Mouse (Mus musculus) heart, embryonic 16.5 days (tissue): ENCODE results near the gene Tnfrsf13b. TPM values are rescaled to one million over a fixed set of nuclear protein-coding genes. Genes with fewer than 3 reads are reported as not detected.
A peak's percentile ranks its signal among the peaks of the same experiment; 100 is the strongest.
"Not testable (repeated sequence)": the region's sequence is repeated elsewhere in the genome, so short reads cannot be mapped to it uniquely, and the experiment has no call there.

Experiments
- ATAC-seq: fragments of 200-750 bp; cut with Nextera tagmentation; replicated peaks from 2 replicates; pipeline ENCODE4 v1.8.0; 2017; ENCODE audit warnings: moderate number of reproducible peaks; ENCODE audit not compliant: insufficient read depth, low FRiP score; ENCODE audit errors: extremely low read depth
- H3K27ac ChIP-seq: fragments of 300-500 bp; sonication (generic); 2 replicates; pipeline ENCODE4 v1.5.1; 2014; ENCODE audit warnings: mild to moderate bottlenecking, low read length, control low read depth, moderate library complexity
- H3K27me3 ChIP-seq: fragments of 300-500 bp; sonication (generic); 2 replicates; pipeline ENCODE4 v1.6.1; 2014; ENCODE audit warnings: low read length, mixed read lengths; ENCODE audit not compliant: control insufficient read depth, insufficient read depth
- H3K36me3 ChIP-seq: fragments of 300-500 bp; sonication (generic); 2 replicates; pipeline ENCODE4 v1.6.1; 2014; ENCODE audit not compliant: control insufficient read depth, insufficient read depth
- H3K4me1 ChIP-seq: fragments of 300-500 bp; sonication (generic); 2 replicates; pipeline ENCODE4 v1.6.1; 2014; ENCODE audit warnings: low read length, mixed read lengths; ENCODE audit not compliant: control insufficient read depth, insufficient read depth
- H3K4me2 ChIP-seq: fragments of 300-500 bp; sonication (generic); 2 replicates; pipeline ENCODE4 v1.6.1; 2014; ENCODE audit warnings: low read depth, mild to moderate bottlenecking, control low read depth, low read length
- H3K4me3 ChIP-seq: fragments of 300-500 bp; sonication (generic); 2 replicates; pipeline ENCODE4 v1.5.1; 2014; ENCODE audit warnings: mild to moderate bottlenecking, control low read depth, low read length
- H3K9ac ChIP-seq: fragments of 300-500 bp; sonication (generic); 2 replicates; pipeline ENCODE4 v1.6.1; 2014; ENCODE audit warnings: low read length, control low read depth
- H3K9me3 ChIP-seq: fragments of 300-500 bp; sonication (generic); replicated peaks from 2 replicates; pipeline ENCODE4 v1.6.1; 2016; ENCODE audit warnings: low read length; ENCODE audit not compliant: control insufficient read depth
- WGBS: fragments of 180-500 bp; shearing (Covaris S2); extraction: QIAGEN DNeasy Blood & Tissue Kit; methylation state at CpG from one replicate; pipeline ENCODE4 v1.1.7; 2014; 5-methylcytosine and 5-hydroxymethylcytosine counted together
- polyA plus RNA-seq: library from polyadenylated mRNA; unstranded; fragments of >200 nt; fragmentation: Nextera tagmentation; extraction: Ambion mirVana; gene quantifications from 2 replicates; pipeline ENCODE4 v1.2.1, GENCODE M21; 2015

The Tnfrsf13b gene
- polyA plus RNA-seq, 1 experiment from 2014 or later, result 5.7 TPM

DNA sequence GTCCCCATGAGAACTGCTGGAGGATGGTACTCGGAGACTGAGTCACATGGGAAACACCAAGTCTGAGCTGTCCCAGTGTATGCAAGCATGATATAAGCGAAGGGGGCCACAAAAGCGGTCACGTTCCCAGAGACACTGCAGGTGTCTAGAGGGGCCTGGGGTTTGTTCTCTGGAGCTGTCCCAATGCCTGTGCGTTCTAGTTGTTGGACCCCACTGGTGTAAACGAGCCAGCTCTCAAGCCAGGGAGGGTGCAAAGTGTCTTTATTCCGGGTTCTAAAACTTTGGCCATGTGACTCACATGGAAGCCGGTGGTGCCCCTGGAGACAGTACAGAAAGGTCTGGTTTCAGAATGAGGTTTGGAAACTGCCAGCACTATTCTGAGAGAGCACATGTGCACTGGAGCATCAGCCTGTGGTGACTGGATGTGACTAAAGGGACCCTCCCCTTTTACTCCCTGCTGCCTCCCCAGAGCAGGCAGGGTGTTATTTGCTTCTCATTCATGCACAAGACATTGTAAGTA, 3.7 kb upstream of the Tnfrsf13b start:
- Histone ChIP-seq H3K4me1 (no peaks in the 10 kb centered on the region), H3K9me3 (peaks cover 6% of the 10 kb centered on the region; the same call in 1 of the 2 replicates), H3K4me3 (no peak overlapping the region), H3K27me3 (no peaks in the 10 kb centered on the region), H3K36me3 (no peaks in the 10 kb centered on the region), H3K4me2 (no peak overlapping the region), H3K27ac (no peak overlapping the region), H3K9ac (no peak overlapping the region)
- WGBS, result 84% methylated on average over 8 of the region's 8 CpGs
- no peak for ATAC-seq

DNA sequence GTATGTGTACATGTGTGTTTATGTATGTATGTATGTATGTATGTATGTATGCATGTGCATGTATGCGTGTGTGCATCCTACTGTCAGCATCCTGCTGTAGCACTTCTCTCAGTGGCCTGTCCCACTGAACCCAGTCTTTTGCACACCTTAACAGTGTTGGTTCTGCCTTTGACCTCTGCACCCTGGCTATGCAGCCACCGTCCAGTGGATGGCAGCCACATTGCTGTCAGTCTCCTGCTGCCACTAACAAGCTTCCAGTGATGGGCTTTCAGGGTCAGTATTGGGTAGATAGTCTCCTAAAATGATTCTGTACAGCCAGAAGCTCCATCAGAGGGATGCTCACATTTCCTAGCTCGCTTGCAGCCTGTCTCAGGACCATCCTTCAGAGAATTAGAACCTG, 2.7 kb upstream of the Tnfrsf13b start:
- Histone ChIP-seq H3K36me3 (no peaks in the 10 kb centered on the region), H3K27ac (no peak overlapping the region), H3K4me2 (no peak overlapping the region), H3K9me3 (no peaks in the 10 kb centered on the region), H3K4me3 (no peak overlapping the region), H3K27me3 (no peaks in the 10 kb centered on the region), H3K4me1 (no peaks in the 10 kb centered on the region), H3K9ac (no peak overlapping the region)
- WGBS, result 64% methylated on average over 3 of the region's 3 CpGs
- no peak for ATAC-seq

DNA sequence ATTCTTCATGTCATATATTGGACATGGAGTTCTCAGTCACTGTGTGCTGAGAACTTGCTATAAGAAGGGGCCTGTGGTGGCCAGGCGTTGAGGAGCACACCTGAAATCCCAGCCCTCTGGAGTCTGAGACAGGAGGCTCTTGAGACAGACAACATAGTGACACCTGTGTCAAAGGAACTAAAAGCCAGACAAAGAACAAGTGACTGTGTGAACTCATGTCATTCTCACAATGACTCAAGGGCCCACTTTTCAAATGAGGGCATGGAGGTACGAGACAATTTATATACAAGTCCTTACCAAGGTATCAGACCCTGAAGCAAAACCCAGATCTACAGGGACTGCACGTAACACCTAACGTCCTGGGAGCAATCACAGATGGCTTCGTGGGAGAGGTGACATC, 585 bp upstream of the Tnfrsf13b start:
- Histone ChIP-seq H3K27me3 (no peaks in the 10 kb centered on the region), H3K4me3 (no peak overlapping the region), H3K9me3 (no peaks in the 10 kb centered on the region), H3K4me2 (no peak overlapping the region), H3K9ac (no peak overlapping the region), H3K27ac (no peak overlapping the region), H3K36me3 (no peaks in the 10 kb centered on the region), H3K4me1 (no peaks in the 10 kb centered on the region)
- 86% methylated on average over 5 of the region's 5 CpGs for WGBS
- no peak for ATAC-seq

DNA sequence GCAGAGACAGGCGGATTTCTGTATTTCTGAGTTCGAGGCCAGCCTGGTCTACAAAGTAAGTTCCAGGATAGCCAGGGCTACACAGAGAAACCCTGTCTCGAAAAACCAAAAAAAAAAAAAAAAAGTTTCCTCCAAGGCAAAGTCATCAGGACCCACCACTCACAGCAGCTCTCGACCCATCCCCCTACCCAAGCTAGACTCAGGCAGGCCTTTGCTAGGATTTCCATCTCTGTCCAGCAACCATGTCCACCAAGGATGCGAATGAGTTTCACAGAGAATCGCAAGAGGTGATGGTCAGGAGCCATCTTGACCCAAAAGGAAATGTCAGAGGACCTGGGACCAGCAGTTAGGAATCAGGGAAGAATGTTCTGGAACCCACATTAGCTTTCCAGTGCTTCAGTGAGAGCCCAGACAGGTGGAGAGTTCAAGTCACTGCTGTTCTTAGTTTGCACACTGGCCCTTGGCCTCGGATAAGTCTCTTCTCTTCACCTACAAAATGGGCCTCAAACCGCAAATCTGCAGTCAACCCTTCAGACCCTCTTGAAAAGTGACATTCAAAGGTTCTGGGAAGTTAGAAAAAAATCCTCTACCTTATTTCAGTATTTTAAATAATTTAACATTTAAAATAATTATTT, 983 bp downstream of the Tnfrsf13b start:
- no peak overlapping the region for H3K4me2 ChIP-seq
- 84% methylated on average over 8 of the region's 8 CpGs for WGBS
- ATAC-seq, result no peak
- H3K9me3 ChIP-seq, result no peaks in the 10 kb centered on the region
- no peaks in the 10 kb centered on the region for H3K27me3 ChIP-seq
- H3K4me1 ChIP-seq, result no peaks in the 10 kb centered on the region
- H3K4me3 ChIP-seq, result no peak overlapping the region
- no peak overlapping the region for H3K9ac ChIP-seq
- H3K27ac ChIP-seq, result no peak overlapping the region
- H3K36me3 ChIP-seq, result no peaks in the 10 kb centered on the region

DNA sequence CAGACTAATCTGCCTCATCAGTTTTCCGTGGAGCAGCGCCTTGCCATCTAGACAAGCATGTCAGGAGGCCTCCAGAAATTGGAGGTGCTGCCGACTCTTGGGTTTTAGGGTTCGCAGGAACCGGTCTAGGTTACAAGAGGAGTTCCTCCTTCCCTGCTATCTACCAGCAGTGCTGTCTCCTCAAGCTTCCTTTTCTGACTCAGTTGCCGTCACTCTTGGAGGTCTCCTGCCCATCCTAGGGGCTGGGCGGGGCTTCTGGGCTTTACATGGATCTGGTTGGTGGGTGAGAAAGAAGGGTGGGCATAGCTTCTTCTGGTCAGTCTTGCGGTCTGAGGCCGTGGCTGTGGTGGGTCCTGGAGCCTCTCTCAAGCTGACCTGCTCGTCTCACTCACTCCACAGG, 2.8 kb downstream of the Tnfrsf13b start:
- H3K4me1 ChIP-seq, result no peaks in the 10 kb centered on the region
- ATAC-seq, result no peak
- H3K4me2 ChIP-seq, result no peak overlapping the region
- no peak overlapping the region for H3K27ac ChIP-seq
- no peaks in the 10 kb centered on the region for H3K36me3 ChIP-seq
- WGBS, result 45% methylated on average over 10 of the region's 10 CpGs
- no peaks in the 10 kb centered on the region for H3K27me3 ChIP-seq
- no peak overlapping the region for H3K9ac ChIP-seq
- H3K9me3 ChIP-seq, result no peaks in the 10 kb centered on the region
- H3K4me3 ChIP-seq, result no peak overlapping the region

DNA sequence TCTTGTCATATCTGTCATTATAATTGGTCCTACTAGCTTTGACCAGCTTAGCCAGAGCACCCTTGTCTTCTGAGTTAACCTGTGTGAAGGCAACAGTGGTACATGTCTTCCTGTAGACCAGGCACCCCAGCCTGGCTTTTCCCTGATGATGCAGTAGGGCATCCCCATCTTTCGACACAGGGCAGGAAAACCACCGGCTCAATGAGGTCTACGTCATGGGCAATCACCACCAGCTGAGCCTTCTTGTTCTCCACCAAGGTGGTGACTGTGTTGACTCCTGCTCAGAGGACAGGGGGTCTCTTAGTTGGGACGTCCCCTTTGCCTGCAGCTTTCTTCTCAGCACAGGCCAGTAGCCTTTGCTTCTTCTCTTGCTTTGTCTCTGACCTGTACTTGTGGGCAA, 4.1 kb downstream of the Tnfrsf13b start:
- not testable (repeated sequence) for H3K27ac ChIP-seq, H3K9ac ChIP-seq, H3K9me3 ChIP-seq, ATAC-seq, H3K4me3 ChIP-seq, H3K27me3 ChIP-seq, H3K36me3 ChIP-seq, H3K4me1 ChIP-seq, H3K4me2 ChIP-seq
- 74% methylated on average over 4 of the region's 4 CpGs for WGBS

DNA sequence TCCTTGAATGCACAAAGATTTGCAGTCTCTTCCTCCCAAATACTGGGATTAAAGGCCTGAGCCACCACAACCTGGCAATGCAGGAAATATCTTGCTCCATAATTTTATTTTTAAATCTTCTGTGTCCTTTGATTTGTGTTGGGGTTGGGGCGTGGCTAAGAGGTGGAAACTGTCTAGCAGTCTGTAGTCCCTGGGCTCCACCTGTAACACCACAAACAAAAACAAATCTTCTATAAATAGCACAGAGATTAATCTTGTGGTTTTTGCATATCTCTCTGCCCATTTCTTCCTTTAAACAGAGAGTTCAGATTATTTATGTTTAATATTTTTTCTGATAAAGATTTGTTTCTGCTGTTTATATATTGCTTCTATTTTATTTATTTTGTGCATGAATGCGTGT, 6.4 kb downstream of the Tnfrsf13b start:
- H3K36me3 ChIP-seq, result no peaks in the 10 kb centered on the region
- no peak for ATAC-seq
- no peaks in the 10 kb centered on the region for H3K27me3 ChIP-seq
- no peak overlapping the region for H3K4me3 ChIP-seq
- WGBS, result 81% methylated on average over 2 of the region's 2 CpGs
- no peaks in the 10 kb centered on the region for H3K4me1 ChIP-seq
- no peak overlapping the region for H3K9ac ChIP-seq
- H3K9me3 ChIP-seq, result no peaks in the 10 kb centered on the region
- H3K4me2 ChIP-seq, result no peak overlapping the region
- H3K27ac ChIP-seq, result no peak overlapping the region

DNA sequence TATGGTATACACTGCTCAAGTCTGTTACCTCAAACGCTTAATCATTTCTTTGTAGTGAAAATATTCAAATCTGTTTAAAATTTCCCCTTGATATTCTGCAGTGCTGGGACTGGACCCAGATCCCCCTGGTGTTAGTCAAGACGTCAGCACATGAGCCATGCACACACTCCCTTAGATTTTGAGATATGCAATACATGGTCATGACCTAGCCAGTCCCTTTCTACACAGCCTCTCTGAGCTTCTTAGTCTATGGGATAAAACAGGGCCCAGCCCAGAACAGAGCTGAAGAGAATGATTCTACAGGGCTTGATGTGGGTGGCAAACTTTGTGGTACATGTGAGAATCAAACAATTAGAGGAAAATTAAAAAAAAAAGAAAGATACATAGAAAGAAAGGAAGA, 15.1 kb downstream of the Tnfrsf13b start:
- ATAC-seq, result no peak
- Histone ChIP-seq H3K9me3 (no peaks in the 10 kb centered on the region), H3K4me1 (peaks cover 8% of the 10 kb centered on the region), H3K27ac (no peak overlapping the region), H3K9ac (no peak overlapping the region), H3K36me3 (no peaks in the 10 kb centered on the region), H3K4me3 (no peak overlapping the region), H3K4me2 (no peak overlapping the region), H3K27me3 (peaks cover 3% of the 10 kb centered on the region; the same call in 1 of the 2 replicates)
- 68% methylated on average over 2 of the region's 2 CpGs for WGBS

DNA sequence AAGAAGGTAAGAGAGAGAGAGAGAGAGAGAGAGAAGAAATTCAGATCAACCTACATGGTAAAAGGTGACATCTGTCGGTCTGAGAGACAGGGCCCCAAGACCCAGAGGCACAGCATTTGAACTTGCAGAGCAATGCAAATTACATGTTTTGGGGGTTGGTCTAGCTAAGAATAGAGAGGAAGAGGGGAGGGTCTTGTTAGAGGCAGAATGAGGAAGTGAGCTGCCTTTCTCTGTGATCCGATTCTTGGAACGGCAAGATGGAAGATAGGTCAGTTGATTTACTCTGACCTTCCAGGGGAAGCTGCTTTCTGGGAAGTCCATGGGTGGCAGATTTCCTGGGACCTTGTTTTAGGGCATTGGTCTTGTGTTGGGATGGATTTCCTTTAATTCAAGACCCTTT, 15.7 kb downstream of the Tnfrsf13b start:
- no peak for ATAC-seq
- Histone ChIP-seq H3K9me3 (no peaks in the 10 kb centered on the region), H3K4me2 (peak overlapping the region; percentile 20), H3K4me1 (peaks cover 8% of the 10 kb centered on the region), H3K27ac (no peak overlapping the region), H3K36me3 (no peaks in the 10 kb centered on the region), H3K27me3 (peaks cover 3% of the 10 kb centered on the region; the same call in 1 of the 2 replicates), H3K4me3 (peak overlapping the region; percentile 40), H3K9ac (no peak overlapping the region)
- 44% methylated on average over 3 of the region's 3 CpGs for WGBS
